Mouse (Mus musculus) heart, postnatal 25 days (tissue): ENCODE results near the gene Apoa2. TPM values are rescaled to one million over a fixed set of nuclear protein-coding genes. Genes with fewer than 3 reads are reported as not detected.

Experiments
- DNase-seq: peaks from one replicate; pipeline ENCODE4 v3.0.0; 2022; ENCODE audit warnings: low spot score
- intact Hi-C: fragments of 180-260 bp; cut with DNase I; formaldehyde crosslinking; loops from one replicate; pipeline ENCODE4 v1.15.1; 2025
- total RNA-seq, 2 experiments: library from RNA; stranded (reverse); gene quantifications; 2 replicates each; pipeline ENCODE4 v1.2.3; 2021

Gene Apoa2
- total RNA-seq, 2 experiments from 2014 or later, result 2.9 to 3.0 TPM

DNA sequence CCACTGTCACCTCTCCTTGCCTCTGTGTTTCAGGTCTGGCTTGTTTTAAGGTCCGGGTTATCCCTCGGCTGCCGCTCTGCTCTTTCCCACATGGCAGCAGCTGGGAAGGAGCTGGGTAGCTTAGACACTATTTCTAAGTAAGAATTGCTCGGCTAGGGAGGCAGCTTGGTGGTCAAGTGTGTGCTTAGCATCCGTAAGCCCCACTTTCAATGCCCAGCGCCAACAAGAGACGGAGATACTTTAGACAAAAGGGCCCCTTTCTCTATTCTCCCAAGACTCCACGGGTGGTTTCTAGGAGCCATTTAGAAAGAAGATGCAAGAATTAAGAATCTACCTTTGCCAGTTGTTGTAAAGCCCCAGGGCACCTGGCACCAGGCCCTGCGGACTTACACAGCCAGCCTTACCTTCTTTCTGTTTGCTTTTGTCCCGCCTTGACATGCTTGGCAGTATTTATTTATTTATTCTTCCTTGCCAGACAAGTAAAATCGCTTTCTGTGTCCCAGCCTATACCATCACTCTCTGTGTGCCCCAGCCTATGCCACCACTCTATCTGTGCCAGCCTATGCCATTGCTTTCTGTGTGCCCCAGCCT, 50.4 kb downstream of the Apoa2 start:
- DNase-seq, result no peak
- intact Hi-C loops, result no loop called here

Other genes starting within 250 kb of the Apoa2 start
- 1 to 10 TPM; 6.9 to 7.1 TPM for gene Fcgr2b, start 248.5 kb upstream of the Apoa2 start, total RNA-seq
- gene Fcgr4, start 206.1 kb upstream of the Apoa2 start, total RNA-seq, result under 1 TPM; 0.34 to 0.52 TPM
- 10 to 100 TPM; 12.5 to 15.6 TPM for gene Fcgr3, start 160.1 kb upstream of the Apoa2 start, total RNA-seq
- gene Cfap126, start 111.1 kb upstream of the Apoa2 start, total RNA-seq, result 1 to 10 TPM in 1 of 2 experiments, under 1 TPM in 1; 0.34 to 1.1 TPM
- gene Sdhc, start 74.5 kb upstream of the Apoa2 start, total RNA-seq, result 1,000 to 10,000 TPM; 1,121 to 1,186 TPM
- 1 to 10 TPM in 1 of 2 experiments, under 1 TPM in 1; 0.29 to 6.7 TPM for gene Mpz, start 74.3 kb upstream of the Apoa2 start, total RNA-seq
- gene Pcp4l1, start 28.8 kb upstream of the Apoa2 start, total RNA-seq, result 100 to 1,000 TPM; 253 to 281 TPM
- gene Nr1i3, start 11.1 kb upstream of the Apoa2 start, total RNA-seq, result not detected
- 100 to 1,000 TPM in 1 of 2 experiments, 10 to 100 TPM in 1; 88.9 to 101 TPM for gene Tomm40l, start 2.5 kb upstream of the Apoa2 start, total RNA-seq
- gene Fcer1g, start 9.3 kb downstream of the Apoa2 start, total RNA-seq, result 10 to 100 TPM; 11.0 to 12.9 TPM
- gene Adamts4, start 25.4 kb downstream of the Apoa2 start, total RNA-seq, result 1 to 10 TPM in 1 of 2 experiments, under 1 TPM in 1; 0.49 to 2.0 TPM
- gene Ndufs2, start 26.3 kb downstream of the Apoa2 start, total RNA-seq, result 1,000 to 10,000 TPM; 1,437 to 1,441 TPM
- 10 to 100 TPM; 16.4 to 17.8 TPM for gene B4galt3, start 45.3 kb downstream of the Apoa2 start, total RNA-seq
- 10 to 100 TPM; 13.4 to 13.7 TPM for gene Ppox, start 56.1 kb downstream of the Apoa2 start, total RNA-seq
- 10 to 100 TPM; 19.7 to 21.3 TPM for gene Usp21, start 62.9 kb downstream of the Apoa2 start, total RNA-seq
- gene Ufc1, start 70.0 kb downstream of the Apoa2 start, total RNA-seq, result 10 to 100 TPM; 80.7 to 81.5 TPM
- gene Dedd, start 104.1 kb downstream of the Apoa2 start, total RNA-seq, result 10 to 100 TPM; 21.9 to 22.2 TPM
- 10 to 100 TPM; 26.1 to 29.9 TPM for gene Nit1, start 120.6 kb downstream of the Apoa2 start, total RNA-seq
- 10 to 100 TPM; 74.3 to 84.4 TPM for gene Pfdn2, start 120.6 kb downstream of the Apoa2 start, total RNA-seq
- gene Klhdc9, start 135.7 kb downstream of the Apoa2 start, total RNA-seq, result not detected
- gene Nectin4, start 145.0 kb downstream of the Apoa2 start, total RNA-seq, result under 1 TPM; 0.21 to 0.42 TPM
- gene Arhgap30, start 163.9 kb downstream of the Apoa2 start, total RNA-seq, result 1 to 10 TPM; 2.7 TPM
- 10 to 100 TPM; 38.7 to 42.6 TPM for gene Usf1, start 186.3 kb downstream of the Apoa2 start, total RNA-seq
- gene Tstd1, start 193.8 kb downstream of the Apoa2 start, total RNA-seq, result 1 to 10 TPM; 1.2 to 1.6 TPM
- 10 to 100 TPM; 37.1 to 38.9 TPM for gene F11r, start 212.5 kb downstream of the Apoa2 start, total RNA-seq